Mouse (Mus musculus): Measurements from ENCODE around the gene Gpr156.

- TF ChIP-seq POLR2A (IDR thresholded peaks at IDR 0.05; ENCODE audit: insufficient read depth, low read depth, low read length) (no peak), CTCF (IDR thresholded peaks at IDR 0.05; ENCODE audit: insufficient read depth, low read depth, low read length) (no peak)
Measured at GRCm38 (mm10) chr16:38033071-38033470, 116.8 kb downstream of the Gpr156 start.
